Mouse (Mus musculus): ENCODE measurements around the gene Wdr37. TPM values are rescaled to one million over a fixed set of nuclear protein-coding genes. Genes with fewer than 3 reads are reported as not detected.

Gene Wdr37
- total and polyA plus RNA-seq, 2 experiments from 2014 or later: 40.7 to 60.1 TPM

- H3K9ac ChIP-seq (replicated peaks; ENCODE audit: low read length, poor library complexity, severe bottlenecking): no peak overlapping the region
- WGBS: 37% methylated on average over 3 of the region's 3 CpGs
- no peak overlapping the region for H3K4me2 ChIP-seq (ENCODE audit: low read depth, low read length, poor library complexity, severe bottlenecking)
- H3K9me3 ChIP-seq (ENCODE audit: low read length): no peaks in the 10 kb centered on the region
- H3K27me3 ChIP-seq (ENCODE audit: insufficient read depth, low read length): no peaks in the 10 kb centered on the region
- no peak overlapping the region for H3K27ac ChIP-seq (ENCODE audit: low read depth, low read length)
- no peak overlapping the region for H3K4me3 ChIP-seq (ENCODE audit: low read depth, low read length)
- H3K36me3 ChIP-seq (ENCODE audit: insufficient read depth, low read length): peaks cover 52% of the 10 kb centered on the region
- H3K4me1 ChIP-seq (ENCODE audit: insufficient read depth, low read length): no peaks in the 10 kb centered on the region
- no peak for DNase-seq (ENCODE audit: low spot score)
- ATAC-seq (ENCODE audit: low FRiP score): no peak
- no peak for TF ChIP-seq CTCF (IDR thresholded peaks at IDR 0.05)
Observed at GRCm38 (mm10) chr13:8838394-8838793, 33.3 kb downstream of the Wdr37 start.

- 96% methylated on average over 5 of the region's 5 CpGs for WGBS
- H3K36me3 ChIP-seq (ENCODE audit: insufficient read depth, low read length): peaks cover 36% of the 10 kb centered on the region
- no peak overlapping the region for H3K9ac ChIP-seq (replicated peaks; ENCODE audit: low read length, poor library complexity, severe bottlenecking)
- no peak overlapping the region for H3K27ac ChIP-seq (ENCODE audit: low read depth, low read length)
- no peaks in the 10 kb centered on the region for H3K4me1 ChIP-seq (ENCODE audit: insufficient read depth, low read length)
- no peak overlapping the region for H3K4me3 ChIP-seq (ENCODE audit: low read depth, low read length)
- DNase-seq (ENCODE audit: low spot score) (no peak), ATAC-seq (ENCODE audit: low FRiP score) (no peak)
- TF ChIP-seq CTCF (IDR thresholded peaks at IDR 0.05): no peak
- no peaks in the 10 kb centered on the region for H3K27me3 ChIP-seq (ENCODE audit: insufficient read depth, low read length)
- no peaks in the 10 kb centered on the region for H3K9me3 ChIP-seq (ENCODE audit: low read length)
- H3K4me2 ChIP-seq (ENCODE audit: low read depth, low read length, poor library complexity, severe bottlenecking): no peak overlapping the region
Observed at GRCm38 (mm10) chr13:8834573-8834972, 37.1 kb downstream of the Wdr37 start.

DNA sequence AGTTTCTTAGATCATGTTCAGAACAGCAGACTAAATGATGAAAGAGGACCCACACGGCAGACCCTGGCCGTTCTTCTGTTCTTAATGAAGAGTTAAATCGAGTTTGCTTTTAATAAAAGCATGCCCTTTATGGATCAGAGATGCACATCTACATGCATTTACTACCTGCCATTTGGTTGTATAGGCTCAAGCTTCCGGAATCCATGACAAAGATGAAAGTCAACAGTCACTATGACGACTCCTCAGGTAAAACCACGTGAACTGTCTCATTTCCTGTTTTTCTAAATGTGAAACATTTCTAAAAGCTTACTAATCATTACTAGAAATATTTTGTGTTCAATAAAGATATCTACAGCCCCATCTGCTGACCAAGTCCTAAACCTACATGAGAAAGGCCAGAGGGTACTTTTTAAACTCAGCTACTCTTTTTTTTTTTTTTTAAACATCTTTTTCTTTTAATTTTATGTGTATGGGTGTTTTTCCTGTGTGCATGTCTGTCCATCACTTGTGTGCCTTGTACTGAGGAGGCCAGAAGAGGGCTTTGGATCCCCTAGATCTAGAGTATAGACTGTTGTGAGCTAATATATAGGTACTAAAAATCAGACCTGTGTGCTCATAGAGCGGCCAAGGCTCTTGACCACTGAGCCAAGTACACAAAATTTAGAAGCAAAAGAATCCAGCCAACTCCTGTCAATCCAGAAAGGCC, 40.0 kb downstream of the Wdr37 start:
- Histone ChIP-seq H3K4me1 (ENCODE audit: insufficient read depth, low read length) (no peaks in the 10 kb centered on the region), H3K4me3 (ENCODE audit: low read depth, low read length) (no peak overlapping the region), H3K27ac (ENCODE audit: low read depth, low read length) (no peak overlapping the region), H3K4me2 (ENCODE audit: low read depth, low read length, poor library complexity, severe bottlenecking) (no peak overlapping the region), H3K9ac (replicated peaks; ENCODE audit: low read length, poor library complexity, severe bottlenecking) (no peak overlapping the region), H3K27me3 (ENCODE audit: insufficient read depth, low read length) (no peaks in the 10 kb centered on the region), H3K9me3 (ENCODE audit: low read length) (no peaks in the 10 kb centered on the region), H3K36me3 (ENCODE audit: insufficient read depth, low read length) (peaks cover 24% of the 10 kb centered on the region; the same call in 1 of the 2 replicates)
- 83% methylated on average over 7 of the region's 7 CpGs for WGBS
- DNase-seq (ENCODE audit: low spot score) (peak; percentile 20), ATAC-seq (ENCODE audit: low FRiP score) (no peak)
- TF ChIP-seq CTCF (IDR thresholded peaks at IDR 0.05): peak; percentile 52

- Histone ChIP-seq H3K27ac (ENCODE audit: low read depth, low read length) (no peak overlapping the region), H3K4me1 (ENCODE audit: insufficient read depth, low read length) (no peaks in the 10 kb centered on the region), H3K36me3 (ENCODE audit: insufficient read depth, low read length) (peaks cover 23% of the 10 kb centered on the region; the same call in 1 of the 2 replicates), H3K4me3 (ENCODE audit: low read depth, low read length) (no peak overlapping the region), H3K9ac (replicated peaks; ENCODE audit: low read length, poor library complexity, severe bottlenecking) (no peak overlapping the region), H3K4me2 (ENCODE audit: low read depth, low read length, poor library complexity, severe bottlenecking) (no peak overlapping the region), H3K27me3 (ENCODE audit: insufficient read depth, low read length) (no peaks in the 10 kb centered on the region), H3K9me3 (ENCODE audit: low read length) (no peaks in the 10 kb centered on the region)
- DNase-seq (ENCODE audit: low spot score) (no peak), ATAC-seq (ENCODE audit: low FRiP score) (no peak)
- no peak for TF ChIP-seq CTCF (IDR thresholded peaks at IDR 0.05)
Observed at GRCm38 (mm10) chr13:8830696-8831095, 41.0 kb downstream of the Wdr37 start.

GRCm38 (mm10) chr13:8829784-8830183, 41.9 kb downstream of the Wdr37 start:
- Histone ChIP-seq H3K9me3 (ENCODE audit: low read length) (no peaks in the 10 kb centered on the region), H3K27ac (ENCODE audit: low read depth, low read length) (no peak overlapping the region), H3K4me2 (ENCODE audit: low read depth, low read length, poor library complexity, severe bottlenecking) (no peak overlapping the region), H3K4me1 (ENCODE audit: insufficient read depth, low read length) (no peaks in the 10 kb centered on the region), H3K4me3 (ENCODE audit: low read depth, low read length) (no peak overlapping the region), H3K9ac (replicated peaks; ENCODE audit: low read length, poor library complexity, severe bottlenecking) (no peak overlapping the region), H3K36me3 (ENCODE audit: insufficient read depth, low read length) (peaks cover 18% of the 10 kb centered on the region; the same call in 1 of the 2 replicates), H3K27me3 (ENCODE audit: insufficient read depth, low read length) (no peaks in the 10 kb centered on the region)
- WGBS: 57% methylated on average over 5 of the region's 5 CpGs
- peak; percentile 68 for DNase-seq (ENCODE audit: low spot score)
- ATAC-seq (ENCODE audit: low FRiP score): no peak; the same call in 1 of the 2 replicates
- no peak for TF ChIP-seq CTCF (IDR thresholded peaks at IDR 0.05)

- DNase-seq (ENCODE audit: low spot score): no peak
Observed at GRCm38 (mm10) chr13:8828946-8829345, 42.8 kb downstream of the Wdr37 start.

More at GRCm38 (mm10) chr13:8828946-8829345, 42.8 kb downstream of the Wdr37 start:
- Histone ChIP-seq H3K4me1 (ENCODE audit: insufficient read depth, low read length) (no peaks in the 10 kb centered on the region), H3K4me2 (ENCODE audit: low read depth, low read length, poor library complexity, severe bottlenecking) (no peak overlapping the region), H3K27ac (ENCODE audit: low read depth, low read length) (no peak overlapping the region), H3K9me3 (ENCODE audit: low read length) (no peaks in the 10 kb centered on the region), H3K4me3 (ENCODE audit: low read depth, low read length) (no peak overlapping the region), H3K27me3 (ENCODE audit: insufficient read depth, low read length) (no peaks in the 10 kb centered on the region), H3K9ac (replicated peaks; ENCODE audit: low read length, poor library complexity, severe bottlenecking) (no peak overlapping the region), H3K36me3 (ENCODE audit: insufficient read depth, low read length) (peaks cover 10% of the 10 kb centered on the region; the same call in 1 of the 2 replicates)
- ATAC-seq (ENCODE audit: low FRiP score): no peak
- 93% methylated on average over 1 of the region's 1 CpGs for WGBS
- TF ChIP-seq CTCF (IDR thresholded peaks at IDR 0.05): no peak
